In the genomic region with DNA sequence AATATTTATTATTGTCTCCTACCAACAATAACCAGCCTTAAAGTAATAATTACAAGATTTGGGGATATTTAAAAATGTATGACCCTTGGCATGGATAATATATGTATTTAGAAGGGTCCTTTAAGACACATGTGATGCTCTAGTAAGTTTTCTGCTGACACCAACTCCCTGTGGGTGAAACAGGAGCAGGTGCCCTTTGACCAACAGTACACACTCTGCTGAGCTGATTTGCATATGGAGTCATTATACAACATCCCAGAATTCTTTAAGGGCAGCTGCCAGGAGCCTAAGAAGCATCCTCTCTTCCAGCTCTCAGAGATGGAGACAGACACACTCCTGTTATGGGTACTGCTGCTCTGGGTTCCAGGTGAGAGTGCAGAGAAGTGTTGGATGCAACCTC, we compare ENCODE assay signal across 25 mouse cellular contexts.
DNase-seq lines count a peak whose midpoint lies in the region; ATAC-seq lines count a peak whose summit lies in the region.
"Had no signal": no experiment of that assay in that cellular context is flagged by ENCODE, and none has a peak within 500 bp of the region (broad histone marks: within the 10 kb centered on the region; RNA-seq: fewer than 3 reads in every experiment).

No protein-coding gene starts in this region.

- no peak overlapping the region for H3K9ac ChIP-seq in kidney, embryonic 15.5 days
- H3K9ac ChIP-seq in intestine, embryonic 16.5 days (ENCODE audit: low read depth, low read length) = no peak overlapping the region
- H3K9ac ChIP-seq: embryonic facial prominence, embryonic 13.5 days; forebrain, embryonic 12.5 days; forebrain, embryonic 15.5 days; hindbrain, embryonic 12.5 days; hindbrain, embryonic 15.5 days had no signal

- no peak overlapping the region for H3K4me2 ChIP-seq in kidney, embryonic 15.5 days
- no peak overlapping the region for H3K4me2 ChIP-seq in intestine, embryonic 16.5 days (ENCODE audit: low read depth, low read length)
- H3K4me2 ChIP-seq: embryonic facial prominence, embryonic 13.5 days; forebrain, embryonic 12.5 days; forebrain, embryonic 15.5 days; heart, embryonic 11.5 days; hindbrain, embryonic 12.5 days; hindbrain, embryonic 15.5 days had no signal

- no peak overlapping the region for H3K27ac ChIP-seq in kidney, embryonic 15.5 days
- no peak overlapping the region for H3K27ac ChIP-seq in intestine, embryonic 16.5 days (ENCODE audit: low read length)
- H3K27ac ChIP-seq: embryonic facial prominence, embryonic 10.5 days; embryonic facial prominence, embryonic 13.5 days; forebrain, embryonic 12.5 days; forebrain, embryonic 15.5 days; heart, adult 2 months; hindbrain, embryonic 12.5 days; hindbrain, embryonic 15.5 days had no signal

- no peaks in the 10 kb centered on the region for H3K9me3 ChIP-seq in kidney, embryonic 15.5 days (replicated peaks)
- no peaks in the 10 kb centered on the region for H3K9me3 ChIP-seq in intestine, embryonic 16.5 days (ENCODE audit: control insufficient read depth, low read length)
- H3K9me3 ChIP-seq: embryonic facial prominence, embryonic 10.5 days; embryonic facial prominence, embryonic 13.5 days; forebrain, embryonic 12.5 days; forebrain, embryonic 15.5 days; hindbrain, embryonic 12.5 days; hindbrain, embryonic 15.5 days had no signal

- H3K27me3 ChIP-seq in kidney, embryonic 15.5 days = no peaks in the 10 kb centered on the region
- no peaks in the 10 kb centered on the region for H3K27me3 ChIP-seq in intestine, embryonic 16.5 days (replicated peaks; ENCODE audit: control insufficient read depth, insufficient read depth, low read length)
- H3K27me3 ChIP-seq: embryonic facial prominence, embryonic 13.5 days; forebrain, embryonic 12.5 days; forebrain, embryonic 15.5 days; hindbrain, embryonic 12.5 days; hindbrain, embryonic 15.5 days had no signal

- no peaks in the 10 kb centered on the region for H3K4me1 ChIP-seq in kidney, embryonic 15.5 days
- H3K4me1 ChIP-seq in intestine, embryonic 16.5 days (ENCODE audit: control insufficient read depth, insufficient read depth, low read length) = no peaks in the 10 kb centered on the region
- H3K4me1 ChIP-seq: embryonic facial prominence, embryonic 10.5 days; embryonic facial prominence, embryonic 13.5 days; forebrain, embryonic 12.5 days; forebrain, embryonic 15.5 days; hindbrain, embryonic 12.5 days; hindbrain, embryonic 15.5 days had no signal

- peak; percentile 32 for DNase-seq in kidney, adult 11 months
- DNase-seq in kidney, adult 9 months = peak; percentile 31
- DNase-seq in kidney, postnatal 4 days = no peak
- peak; percentile 6 for DNase-seq in kidney, postnatal 10 days
- DNase-seq in kidney, postnatal 36 days = peak; percentile 22 to 45
- DNase-seq: adrenal gland, adult 2 months; adrenal gland, postnatal 14 days; B cell, adult 2 months; cerebellum, adult 11 months; cerebellum, adult 2 months; cerebellum, postnatal 10 days; cerebellum, postnatal 36 days; embryo, embryonic 11 days; gastrocnemius, postnatal 25 days; heart, adult 2 months had no signal

- no peak for ATAC-seq in kidney, embryonic 15.5 days (replicated peaks; ENCODE audit: low FRiP score)
- no peak for ATAC-seq in intestine, embryonic 16.5 days
- ATAC-seq: forebrain, embryonic 15.5 days had no signal

- no peak overlapping the region for H3K4me3 ChIP-seq in kidney, embryonic 15.5 days (replicated peaks)
- no peak overlapping the region for H3K4me3 ChIP-seq in intestine, embryonic 16.5 days (ENCODE audit: low read length)
- H3K4me3 ChIP-seq: embryonic facial prominence, embryonic 10.5 days; embryonic facial prominence, embryonic 13.5 days; erythroblast, embryonic 14.5 days; forebrain, embryonic 12.5 days; forebrain, embryonic 15.5 days; heart, adult 2 months; hindbrain, embryonic 12.5 days; hindbrain, embryonic 15.5 days had no signal

- H3K36me3 ChIP-seq in kidney, embryonic 15.5 days = no peaks in the 10 kb centered on the region
- no peaks in the 10 kb centered on the region for H3K36me3 ChIP-seq in intestine, embryonic 16.5 days (ENCODE audit: control insufficient read depth, insufficient read depth, low read length)
- H3K36me3 ChIP-seq: embryonic facial prominence, embryonic 10.5 days; embryonic facial prominence, embryonic 13.5 days; forebrain, embryonic 12.5 days; forebrain, embryonic 15.5 days; hindbrain, embryonic 12.5 days; hindbrain, embryonic 15.5 days had no signal

Comparison
In these comparisons a context has a peak if more than half of its experiments do, and no peak if none do; other contexts are left out.
1. DNase-seq: peak in kidney, adult 11 months (single experiment), kidney, adult 9 months (single experiment), kidney, postnatal 10 days (single experiment) and kidney, postnatal 36 days (2 of 2); none in kidney, postnatal 4 days (0 of 2).